Mouse (Mus musculus): ENCODE results near the gene Selenos.

DNA sequence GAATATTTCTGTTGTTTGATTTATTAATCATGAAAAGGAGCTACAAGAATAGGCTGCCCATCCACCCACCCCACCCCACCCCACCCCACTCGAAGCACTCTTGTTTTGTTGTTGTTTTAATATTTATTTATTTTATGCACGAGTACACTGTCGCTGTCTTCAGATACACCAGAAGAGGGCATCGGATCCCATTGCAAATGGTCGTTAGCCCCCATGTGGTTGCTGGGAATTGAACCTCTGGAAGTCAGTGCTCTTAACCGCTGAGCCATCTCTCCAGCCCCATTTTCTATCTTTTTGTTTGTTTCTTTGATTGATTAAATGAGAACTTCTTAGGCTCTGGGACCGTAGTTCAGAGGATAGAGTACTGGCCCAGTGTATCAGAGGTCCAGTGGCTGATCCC is 28.5 kb downstream of the Selenos start:
- TF ChIP-seq CHD2 (IDR thresholded peaks at IDR 0.05; ENCODE audit: low read depth, low read length): no peak
- TF ChIP-seq HCFC1 (IDR thresholded peaks at IDR 0.05; ENCODE audit: borderline replicate concordance, insufficient read depth, low read length): no peak
- no peak for TF ChIP-seq ZNF384 (IDR thresholded peaks at IDR 0.05; ENCODE audit: low read depth, low read length)
- TF ChIP-seq MAFK (IDR thresholded peaks at IDR 0.05; ENCODE audit: insufficient read depth, low read depth, low read length): no peak
